Mouse (Mus musculus): ENCODE measurements around the gene Aoc3.
"Not testable (repeated sequence)": the region's sequence is repeated elsewhere in the genome, so short reads cannot be mapped to it uniquely, and the experiment has no call there.

Gene Aoc3

GRCm38 (mm10) chr11:101328941-101329635, 1.3 kb upstream of the Aoc3 start:
- no peak for DNase-seq

- not testable (repeated sequence) for DNase-seq
Observed at GRCm38 (mm10) chr11:101330961-101331360, 556 bp downstream of the Aoc3 start.

GRCm38 (mm10) chr11:101332537-101332936, 2.1 kb downstream of the Aoc3 start:
- no peak for DNase-seq

DNA sequence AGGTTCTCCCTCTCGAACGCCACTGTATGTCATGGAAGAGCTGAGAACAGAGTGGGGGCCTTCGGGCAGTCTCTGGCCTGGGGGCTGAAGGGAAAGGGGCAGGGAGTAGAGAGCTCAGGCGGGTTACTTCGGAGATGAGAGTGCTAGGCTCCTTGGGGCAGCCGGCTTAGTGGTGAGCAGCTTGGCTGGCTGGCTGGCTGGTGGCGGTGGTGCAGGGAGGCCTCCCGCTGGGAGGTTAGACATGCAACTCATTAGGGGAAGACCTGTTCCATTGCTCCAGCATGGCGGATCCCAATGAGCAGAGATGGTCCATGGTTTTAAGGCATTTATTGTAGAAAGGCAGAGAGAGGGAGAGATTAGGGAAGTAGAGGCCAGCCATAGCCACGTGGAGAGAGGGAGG, 3.6 kb downstream of the Aoc3 start:
- DNase-seq, result no peak

GRCm38 (mm10) chr11:101334516-101334915, 4.1 kb downstream of the Aoc3 start:
- DNase-seq, result no peak

GRCm38 (mm10) chr11:101335685-101336084, 5.3 kb downstream of the Aoc3 start:
- no peak for DNase-seq

DNA sequence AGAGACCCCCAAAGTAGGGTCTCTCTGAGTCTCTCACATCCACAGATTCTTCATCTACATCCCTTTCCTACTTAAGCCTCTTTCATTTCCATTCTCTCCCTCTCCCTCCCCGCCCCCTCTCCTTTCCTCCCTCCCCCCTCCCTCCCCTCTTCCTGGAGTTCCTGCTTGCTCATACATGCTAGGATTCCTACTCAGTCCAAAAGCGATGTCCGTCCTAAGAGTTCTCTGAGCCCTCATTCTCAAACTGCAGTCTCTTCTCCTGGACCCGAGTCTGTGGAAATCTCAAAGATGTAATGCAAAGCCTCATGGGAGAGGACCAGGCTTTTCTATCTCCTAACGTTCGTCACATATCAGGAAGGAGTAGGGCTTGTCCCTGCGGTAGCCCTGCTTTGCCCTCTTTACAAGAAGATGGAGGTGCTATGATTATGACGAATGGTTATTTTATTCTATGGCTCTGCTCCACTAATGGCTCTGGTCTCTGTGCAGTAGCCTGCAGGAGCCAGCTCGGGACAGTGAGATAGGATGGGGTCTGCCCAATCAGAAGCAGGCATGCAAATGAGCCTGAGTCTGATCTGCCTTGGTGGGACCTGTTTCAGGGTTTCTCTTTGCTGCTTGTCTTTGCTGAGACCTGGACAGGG, 7.8 kb downstream of the Aoc3 start:
- DNase-seq, result peak in 1 of 2 experiments; percentile 15

- no peak for DNase-seq
Observed at GRCm38 (mm10) chr11:101347083-101347775, 16.8 kb downstream of the Aoc3 start.

DNA sequence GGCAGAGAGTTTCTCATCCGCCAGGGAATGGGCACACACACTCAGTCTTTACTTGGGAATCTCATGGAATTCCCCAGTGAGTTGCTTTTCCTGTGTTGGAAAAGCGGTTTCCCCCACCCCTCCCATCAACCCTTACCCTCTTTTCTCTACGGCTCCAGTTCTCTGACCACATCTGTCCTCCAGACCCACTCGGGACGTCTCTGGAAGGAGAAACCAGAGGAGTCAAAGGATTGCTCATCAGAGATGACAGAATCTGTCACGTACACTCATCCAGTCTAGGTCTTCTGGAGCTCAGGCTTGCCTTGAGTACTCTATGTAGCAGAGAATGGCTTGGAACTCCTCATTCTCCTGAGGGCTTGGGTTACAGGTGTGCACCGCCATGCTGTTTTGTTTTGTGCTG, 18.4 kb downstream of the Aoc3 start:
- no peak for DNase-seq

DNA sequence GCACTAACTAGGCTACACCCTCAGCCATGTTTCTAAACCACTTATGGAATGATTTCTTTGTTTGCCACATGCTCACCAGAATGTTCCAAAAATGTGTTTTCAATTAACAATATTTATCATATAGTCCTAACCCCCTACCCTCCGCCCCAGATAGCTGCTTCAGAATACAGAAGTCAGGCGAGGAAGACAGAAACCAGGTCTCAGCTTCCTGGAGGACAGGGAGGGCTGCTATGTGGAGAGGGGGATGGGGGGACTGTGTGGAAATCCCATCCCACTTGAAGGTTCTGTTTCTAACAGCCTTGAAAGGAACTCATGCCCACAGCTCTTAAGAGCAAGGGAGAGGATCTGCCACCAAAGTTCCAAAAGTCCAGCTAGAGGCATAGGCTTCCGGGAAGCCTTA, 18.8 kb downstream of the Aoc3 start:
- DNase-seq, result no peak

GRCm38 (mm10) chr11:101351100-101351720, 20.8 kb downstream of the Aoc3 start:
- no peak for DNase-seq

DNA sequence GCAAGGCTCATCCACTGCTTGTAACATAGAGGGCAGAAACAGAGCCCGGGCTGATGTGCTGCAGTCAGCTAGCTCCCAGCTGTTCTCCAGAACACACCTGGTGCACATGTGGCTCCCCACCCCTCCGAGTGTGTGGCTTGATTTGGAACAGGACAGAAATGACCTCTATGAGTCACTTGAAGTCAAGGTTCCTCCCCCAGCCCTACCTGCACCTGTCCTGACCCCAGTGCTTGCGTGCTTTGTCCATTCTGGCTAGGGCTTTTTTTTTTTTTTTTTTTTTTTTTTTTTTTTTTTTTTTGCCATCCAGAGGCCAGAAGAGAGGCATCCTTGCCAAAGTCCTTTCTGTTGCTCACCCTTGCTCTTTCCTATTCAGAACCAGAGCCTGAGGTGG, 21.3 kb downstream of the Aoc3 start:
- no peak for DNase-seq

DNA sequence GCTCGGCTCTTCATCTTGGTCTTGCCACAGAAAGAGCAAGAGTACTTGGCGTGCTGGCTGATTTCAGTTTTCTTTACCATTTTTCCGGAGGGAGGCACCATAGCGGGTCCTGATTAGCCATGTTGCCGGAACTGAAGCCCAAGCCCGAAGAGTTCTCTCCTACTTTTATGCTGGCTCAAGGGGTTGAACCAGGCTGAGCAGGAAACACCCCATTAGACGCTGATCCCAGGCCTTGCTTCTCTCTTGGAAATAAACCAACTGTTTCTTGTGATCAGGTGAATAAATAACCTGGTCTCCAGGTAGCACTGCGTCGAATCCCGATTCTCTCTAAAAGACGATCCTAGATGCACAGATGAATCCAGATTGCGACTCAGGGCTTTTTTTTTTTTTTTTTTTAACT, 23.0 kb downstream of the Aoc3 start:
- no peak for DNase-seq

GRCm38 (mm10) chr11:101354438-101355010, 24.1 kb downstream of the Aoc3 start:
- DNase-seq, result no peak

GRCm38 (mm10) chr11:101355916-101356315, 25.5 kb downstream of the Aoc3 start:
- DNase-seq, result no peak

GRCm38 (mm10) chr11:101357505-101358182, 27.2 kb downstream of the Aoc3 start:
- DNase-seq, result no peak

DNA sequence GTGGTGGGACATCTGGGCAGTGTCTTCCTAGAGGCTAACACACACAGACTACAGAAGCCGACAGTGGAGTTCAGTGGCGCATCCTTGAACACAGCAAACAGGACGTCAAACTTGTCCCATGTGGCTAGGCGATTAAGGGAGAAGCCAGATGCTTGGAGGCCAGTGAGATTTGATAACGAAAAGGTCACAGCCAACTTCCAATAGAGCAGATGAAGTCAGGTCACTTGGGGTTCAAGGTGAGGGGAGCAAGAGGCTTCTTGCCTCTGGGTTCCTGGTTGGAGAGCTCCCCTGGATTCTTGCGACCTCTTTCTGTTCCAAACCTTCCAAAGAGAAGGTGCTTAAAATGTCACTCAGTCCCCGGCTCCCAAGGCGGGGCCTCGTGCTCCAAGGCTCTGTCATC, 29.4 kb downstream of the Aoc3 start:
- no peak for DNase-seq

DNA sequence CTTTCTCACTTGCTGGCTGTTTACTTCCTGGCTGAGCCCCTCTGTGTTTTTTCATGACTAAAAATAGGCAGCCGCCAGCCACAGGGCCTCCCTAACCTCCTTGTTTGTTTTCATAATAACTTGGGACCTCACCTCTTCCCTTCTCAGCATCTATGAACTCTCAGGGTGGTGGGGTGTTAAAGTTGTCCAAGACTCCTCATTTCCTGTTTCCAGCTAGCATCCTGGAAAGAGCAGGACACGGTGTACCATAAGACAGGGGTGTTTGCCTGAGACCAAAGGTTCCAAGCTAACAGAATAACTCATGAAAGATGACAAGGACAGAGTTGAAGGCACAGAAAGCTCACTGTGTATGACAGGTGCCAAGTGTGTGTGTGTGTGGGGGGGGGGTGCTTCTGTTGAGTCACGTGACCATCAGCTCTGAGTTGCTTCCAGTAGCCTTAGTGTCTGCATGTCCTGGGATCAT, 30.3 kb downstream of the Aoc3 start:
- DNase-seq, result no peak

DNA sequence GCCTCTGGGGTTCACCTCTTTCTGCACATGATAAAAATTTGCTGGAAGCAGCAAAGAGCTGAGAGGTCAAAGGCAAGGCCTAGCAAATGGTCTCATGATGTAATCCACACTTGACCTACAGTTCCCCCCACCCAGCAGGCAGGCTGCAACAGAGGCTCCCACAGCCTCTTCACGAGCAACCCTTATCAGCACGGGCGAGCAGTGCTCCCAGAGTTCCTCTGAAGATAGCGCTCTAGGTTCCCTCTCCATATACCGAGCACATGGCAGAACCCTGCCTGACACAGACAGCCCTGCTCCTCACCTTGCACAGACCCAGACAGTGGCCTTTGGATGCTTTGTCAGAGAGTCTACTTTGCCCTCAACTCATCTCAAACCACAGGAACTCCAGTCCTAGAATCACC, 34.1 kb downstream of the Aoc3 start:
- DNase-seq, result no peak

- no peak for DNase-seq
Observed at GRCm38 (mm10) chr11:101367326-101367935, 37.0 kb downstream of the Aoc3 start, which contains the start of gene G6pc. Gene G6pc, plus strand, starts transcription at chr11:101367561.

- no peak for DNase-seq
Observed at GRCm38 (mm10) chr11:101370141-101370540, 39.7 kb downstream of the Aoc3 start.

DNA sequence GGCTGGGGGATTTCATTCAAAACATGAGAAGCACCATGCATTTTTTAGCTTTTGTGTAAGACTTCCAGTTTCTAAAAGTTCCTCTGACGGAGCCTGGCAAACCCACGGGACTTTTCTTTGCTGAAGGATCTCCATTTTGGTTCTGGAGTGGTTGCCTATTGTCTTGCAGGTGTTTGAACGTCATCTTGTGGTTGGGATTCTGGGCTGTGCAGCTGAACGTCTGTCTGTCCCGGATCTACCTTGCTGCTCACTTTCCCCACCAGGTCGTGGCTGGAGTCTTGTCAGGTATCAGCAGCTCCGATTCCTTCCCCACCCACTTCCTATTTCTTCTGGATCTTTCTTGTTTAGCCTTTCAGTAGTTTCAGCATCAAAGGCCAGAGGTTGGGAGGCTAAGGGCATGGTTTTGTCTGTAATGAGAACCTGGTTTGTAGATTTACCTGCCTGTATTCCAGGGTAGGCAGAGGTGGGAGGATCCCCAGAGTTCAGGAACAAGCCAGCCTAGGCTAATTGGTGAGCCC, 44.1 kb downstream of the Aoc3 start:
- no peak for DNase-seq
